Mouse (Mus musculus) liver, embryonic 14.5 days (tissue): ENCODE results near the gene Ppp2ca. TPM values are rescaled to one million over a fixed set of nuclear protein-coding genes. Genes with fewer than 3 reads are reported as not detected.

Source experiments
- ATAC-seq: fragments of 200-750 bp; cut with Nextera tagmentation; 2 replicates; pipeline ENCODE4 v1.8.0; 2017; ENCODE audit warnings: moderate number of reproducible peaks, mild to moderate bottlenecking, moderate library complexity; ENCODE audit not compliant: insufficient read depth
- DNase-seq, 3 experiments: peaks; one replicate each; pipeline ENCODE4 v3.0.0-alpha.2; 2012 to 2013; ENCODE audit warnings: low read depth in 3 of 3, low spot score in 3 of 3
- H3K27ac ChIP-seq: fragments of 300-500 bp; sonication (generic); 2 replicates; pipeline ENCODE4 v1.5.1; 2014; ENCODE audit warnings: moderate library complexity, mild to moderate bottlenecking, control low read depth, inconsistent platforms
- H3K27me3 ChIP-seq: fragments of 300-500 bp; sonication (generic); 2 replicates; pipeline ENCODE4 v1.6.1; 2014; ENCODE audit warnings: mild to moderate bottlenecking, low read length, moderate library complexity; ENCODE audit not compliant: control insufficient read depth, insufficient read depth
- H3K36me3 ChIP-seq: fragments of 300-500 bp; sonication (generic); replicated peaks from 2 replicates; pipeline ENCODE4 v1.6.1; 2014; ENCODE audit warnings: low read depth; ENCODE audit not compliant: control insufficient read depth, insufficient read depth
- H3K4me1 ChIP-seq, 2 experiments: fragments of 200-500 bp in 1 of 2; fragments of 300-500 bp in 1 of 2; sonication (generic) in 1 of 2; replicated peaks; 2 replicates each; pipeline ENCODE4 v1.6.1; 2012 to 2014; ENCODE audit warnings: antibody characterized with exemption in 1 of 2, inconsistent platforms in 1 of 2, low read length in 1 of 2; ENCODE audit not compliant: control insufficient read depth in 2 of 2, insufficient read depth in 2 of 2
- H3K4me2 ChIP-seq: fragments of 300-500 bp; sonication (generic); 2 replicates; pipeline ENCODE4 v1.6.1; 2014; ENCODE audit warnings: low read depth, mild to moderate bottlenecking, control low read depth, moderate library complexity
- H3K4me3 ChIP-seq, 2 experiments: fragments of 200-500 bp in 1 of 2; fragments of 300-500 bp in 1 of 2; sonication (generic) in 1 of 2; 2 replicates each; pipeline ENCODE4 v1.5.1; 2012 to 2014; ENCODE audit warnings: low read depth in 2 of 2, low read length in 2 of 2, mild to moderate bottlenecking in 2 of 2, control low read depth in 1 of 2, inconsistent platforms in 1 of 2, moderate library complexity in 1 of 2; ENCODE audit not compliant: insufficient read depth in 1 of 2
- H3K9ac ChIP-seq: fragments of 300-500 bp; sonication (generic); replicated peaks from 2 replicates; pipeline ENCODE4 v1.6.1; 2014; ENCODE audit warnings: mild to moderate bottlenecking, control low read depth, moderate library complexity
- H3K9me3 ChIP-seq: fragments of 300-500 bp; sonication (generic); 2 replicates; pipeline ENCODE4 v1.6.1; 2016; ENCODE audit warnings: low read length, mixed read lengths; ENCODE audit not compliant: control insufficient read depth
- CTCF ChIP-seq: IDR thresholded peaks from 2 replicates; pipeline ENCODE4 v1.5.1; 2016; ENCODE audit warnings: antibody characterized with exemption, low read depth, control low read depth
- EP300 ChIP-seq: IDR thresholded peaks from 2 replicates; pipeline ENCODE4 v1.6.1; 2016; ENCODE audit warnings: antibody characterized with exemption, low read depth
- WGBS: fragments of 180-500 bp; shearing (Covaris S2); extraction: QIAGEN DNeasy Blood & Tissue Kit; methylation state at CpG from one replicate; pipeline ENCODE4 v1.1.7; 2014; ENCODE audit not compliant: insufficient replicate concordance; 5-methylcytosine and 5-hydroxymethylcytosine counted together
- polyA plus RNA-seq, 2 experiments: library from polyadenylated mRNA; depleted of rRNA in 1 of 2; stranded (reverse) in 1 of 2; unstranded in 1 of 2; fragments of >200 nt; fragmentation: Nextera tagmentation in 1 of 2; extraction: Ambion mirVana in 1 of 2; gene quantifications; 2 replicates each; pipeline versions ENCODE4 v1.2.1 to v1.2.3; 2012 to 2014

Gene Ppp2ca
- polyA plus RNA-seq, 2 experiments, result 24.0 to 37.5 TPM

GRCm38 (mm10) chr11:52099031-52099761 lies 715 bp downstream of the Ppp2ca start:
- TF ChIP-seq CTCF (no peak), EP300 (no peak)
- H3K4me1 ChIP-seq, result peaks cover 37 to 45% of the 10 kb centered on the region in 2 experiments
- peak; percentile 73 for ATAC-seq

GRCm38 (mm10) chr11:52099771-52100219 lies 1.3 kb downstream of the Ppp2ca start:
- ATAC-seq (no peak), DNase-seq (no peak)
- Histone ChIP-seq H3K9me3 (no peaks in the 10 kb centered on the region), H3K4me1 (peaks cover 39 to 45% of the 10 kb centered on the region in 2 experiments), H3K4me2 (peak overlapping the region; percentile 93), H3K36me3 (peaks cover 7% of the 10 kb centered on the region; the same call in 1 of the 2 replicates), H3K27me3 (no peaks in the 10 kb centered on the region), H3K4me3 (peak overlapping the region; percentile 77 to 92), H3K27ac (peak overlapping the region; percentile 93), H3K9ac (peak overlapping the region; percentile 95)
- no peak for TF ChIP-seq EP300
- no peak for TF ChIP-seq CTCF
- 1% methylated on average over 7 of the region's 7 CpGs for WGBS

More at GRCm38 (mm10) chr11:52099031-52099761, 715 bp downstream of the Ppp2ca start:
- Histone ChIP-seq H3K9me3 (no peaks in the 10 kb centered on the region), H3K27ac (peak overlapping the region; percentile 93), H3K27me3 (no peaks in the 10 kb centered on the region), H3K36me3 (peaks cover 7% of the 10 kb centered on the region; the same call in 1 of the 2 replicates), H3K4me2 (peak overlapping the region; percentile 93), H3K9ac (peak overlapping the region; percentile 95), H3K4me3 (peak overlapping the region; percentile 77 to 92)
- DNase-seq, result peak; percentile 43 to 47 (median 45)
- under 1% methylated on average over 72 of the region's 72 CpGs for WGBS

GRCm38 (mm10) chr11:52102977-52103376 lies 4.5 kb downstream of the Ppp2ca start:
- no peaks in the 10 kb centered on the region for H3K27me3 ChIP-seq
- H3K9me3 ChIP-seq, result no peaks in the 10 kb centered on the region
- H3K36me3 ChIP-seq, result peaks cover 7% of the 10 kb centered on the region; the same call in 1 of the 2 replicates
- WGBS, result 60% methylated on average over 4 of the region's 4 CpGs
- H3K4me3 ChIP-seq, result no peak overlapping the region
- no peak overlapping the region for H3K4me2 ChIP-seq
- ATAC-seq, result no peak
- no peak for DNase-seq
- H3K27ac ChIP-seq, result no peak overlapping the region
- H3K9ac ChIP-seq, result no peak overlapping the region
- TF ChIP-seq EP300 (no peak), CTCF (no peak)
- peaks cover 29 to 33% of the 10 kb centered on the region in 2 experiments for H3K4me1 ChIP-seq

- no peak for ATAC-seq
- no peaks in the 10 kb centered on the region for H3K9me3 ChIP-seq
- no peak overlapping the region for H3K4me2 ChIP-seq
- peaks cover 5% of the 10 kb centered on the region; the same call in 1 of the 2 replicates for H3K36me3 ChIP-seq
- no peak overlapping the region for H3K27ac ChIP-seq
- no peak overlapping the region for H3K4me3 ChIP-seq
- H3K27me3 ChIP-seq, result no peaks in the 10 kb centered on the region
- no peak for DNase-seq
- TF ChIP-seq CTCF (no peak), EP300 (no peak)
- H3K4me1 ChIP-seq, result peaks cover 27 to 28% of the 10 kb centered on the region in 2 experiments
- H3K9ac ChIP-seq, result no peak overlapping the region
Measured at GRCm38 (mm10) chr11:52105503-52105902, 7.0 kb downstream of the Ppp2ca start.

- H3K27me3 ChIP-seq, result no peaks in the 10 kb centered on the region
- ATAC-seq, result no peak
- H3K27ac ChIP-seq, result no peak overlapping the region
- 76% methylated on average over 2 of the region's 2 CpGs for WGBS
- no peaks in the 10 kb centered on the region for H3K9me3 ChIP-seq
- no peak for DNase-seq
- H3K36me3 ChIP-seq, result peaks cover 2% of the 10 kb centered on the region; the same call in 1 of the 2 replicates
- H3K4me3 ChIP-seq, result no peak overlapping the region
- TF ChIP-seq EP300 (no peak), CTCF (no peak)
- no peak overlapping the region for H3K4me2 ChIP-seq
- peaks cover 22 to 23% of the 10 kb centered on the region in 2 experiments for H3K4me1 ChIP-seq
- no peak overlapping the region for H3K9ac ChIP-seq
Measured at GRCm38 (mm10) chr11:52106037-52106436, 7.6 kb downstream of the Ppp2ca start.
